Mouse (Mus musculus) midbrain, embryonic 14.5 days (tissue): ENCODE results near the gene Tspan15. TPM values are rescaled to one million over a fixed set of nuclear protein-coding genes. Genes with fewer than 3 reads are reported as not detected.

Experiments
- ATAC-seq: fragments of 200-750 bp; cut with Nextera tagmentation; 2 replicates; pipeline ENCODE4 v1.8.0; 2017; ENCODE audit warnings: moderate number of reproducible peaks, moderate library complexity; ENCODE audit not compliant: low FRiP score, low TSS enrichment
- DNase-seq: peaks from one replicate; pipeline ENCODE4 v3.0.0-alpha.2; 2015
- H3K27ac ChIP-seq: fragments of 300-500 bp; sonication (generic); replicated peaks from 2 replicates; pipeline ENCODE4 v1.5.1; 2014; ENCODE audit warnings: mild to moderate bottlenecking, low read depth, low read length, moderate library complexity
- H3K27me3 ChIP-seq: fragments of 300-500 bp; sonication (generic); 2 replicates; pipeline ENCODE4 v1.6.1; 2014; ENCODE audit warnings: low read length, control low read depth, mixed read lengths; ENCODE audit not compliant: control insufficient read depth, insufficient read depth
- H3K36me3 ChIP-seq: fragments of 300-500 bp; sonication (generic); 2 replicates; pipeline ENCODE4 v1.6.1; 2014; ENCODE audit warnings: low read length, control low read depth; ENCODE audit not compliant: control insufficient read depth, insufficient read depth
- H3K4me1 ChIP-seq: fragments of 300-500 bp; sonication (generic); 2 replicates; pipeline ENCODE4 v1.6.1; 2014; ENCODE audit warnings: mild to moderate bottlenecking, antibody characterized with exemption, low read length, control low read depth; ENCODE audit not compliant: control insufficient read depth, insufficient read depth
- H3K4me2 ChIP-seq: fragments of 300-500 bp; sonication (generic); 2 replicates; pipeline ENCODE4 v1.6.1; 2014; ENCODE audit warnings: mild to moderate bottlenecking, low read length, moderate library complexity
- H3K4me3 ChIP-seq: fragments of 300-500 bp; sonication (generic); replicated peaks from 2 replicates; pipeline ENCODE4 v1.5.1; 2014; ENCODE audit warnings: low read depth, low read length
- H3K9ac ChIP-seq: fragments of 300-500 bp; sonication (generic); replicated peaks from 2 replicates; pipeline ENCODE4 v1.6.1; 2014; ENCODE audit warnings: mild to moderate bottlenecking, low read length, moderate library complexity
- H3K9me3 ChIP-seq: fragments of 300-500 bp; sonication (generic); 2 replicates; pipeline ENCODE4 v1.6.1; 2016; ENCODE audit warnings: low read length, control low read depth, mixed read lengths; ENCODE audit not compliant: control insufficient read depth
- WGBS: fragments of 180-500 bp; shearing (Covaris S2); extraction: QIAGEN DNeasy Blood & Tissue Kit; methylation state at CpG from one replicate; pipeline ENCODE4 v1.1.7; 2014; 5-methylcytosine and 5-hydroxymethylcytosine counted together
- polyA plus RNA-seq: library from polyadenylated mRNA; unstranded; fragments of >200 nt; fragmentation: Nextera tagmentation; extraction: Ambion mirVana; gene quantifications from 2 replicates; pipeline ENCODE4 v1.2.1, GENCODE M21; 2014

Tspan15 gene
- polyA plus RNA-seq, 1 experiment from 2014 or later = 12.7 TPM

DNA sequence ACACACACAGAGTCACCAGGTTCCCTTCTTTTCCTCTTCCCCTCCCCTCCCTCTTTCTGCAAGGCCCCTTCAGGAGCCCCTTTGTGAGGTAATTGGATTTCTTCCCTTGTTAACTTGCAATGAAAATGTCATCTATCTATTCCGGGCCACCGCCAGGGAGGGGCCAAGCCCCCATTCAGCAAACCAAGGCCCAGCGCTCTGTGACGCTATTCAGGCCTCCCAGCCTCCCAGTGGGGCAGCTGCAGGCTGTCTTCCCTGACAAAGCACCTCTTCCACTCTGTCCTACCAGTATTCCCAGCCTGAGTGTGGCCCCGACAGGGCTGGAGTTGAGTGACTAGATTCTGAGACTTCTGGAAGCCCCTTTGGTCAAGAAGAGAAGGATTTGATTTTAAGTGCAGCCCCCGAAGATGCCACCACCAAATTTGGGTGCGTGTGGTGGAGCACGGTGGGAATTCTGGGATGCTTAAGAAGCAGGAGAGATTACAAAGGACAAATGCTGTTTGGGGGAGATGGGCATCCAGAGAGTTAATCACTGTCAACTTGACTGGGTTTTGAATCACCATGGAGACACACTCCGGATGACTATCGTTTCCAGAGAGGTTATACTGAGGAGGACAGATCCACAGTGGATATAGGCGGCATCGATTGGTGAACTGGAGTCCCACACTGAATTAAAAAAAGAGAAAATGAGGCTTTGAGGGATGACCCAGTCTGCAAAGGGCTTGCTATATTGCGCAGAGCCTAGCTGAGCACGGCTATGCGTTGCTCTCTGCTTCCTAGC, 56.3 kb downstream of the Tspan15 start:
- 12% methylated on average over 15 of the region's 15 CpGs for WGBS
- DNase-seq = peak; percentile 64
- ATAC-seq = peak; percentile 68; the same call in 1 of the 2 replicates

DNA sequence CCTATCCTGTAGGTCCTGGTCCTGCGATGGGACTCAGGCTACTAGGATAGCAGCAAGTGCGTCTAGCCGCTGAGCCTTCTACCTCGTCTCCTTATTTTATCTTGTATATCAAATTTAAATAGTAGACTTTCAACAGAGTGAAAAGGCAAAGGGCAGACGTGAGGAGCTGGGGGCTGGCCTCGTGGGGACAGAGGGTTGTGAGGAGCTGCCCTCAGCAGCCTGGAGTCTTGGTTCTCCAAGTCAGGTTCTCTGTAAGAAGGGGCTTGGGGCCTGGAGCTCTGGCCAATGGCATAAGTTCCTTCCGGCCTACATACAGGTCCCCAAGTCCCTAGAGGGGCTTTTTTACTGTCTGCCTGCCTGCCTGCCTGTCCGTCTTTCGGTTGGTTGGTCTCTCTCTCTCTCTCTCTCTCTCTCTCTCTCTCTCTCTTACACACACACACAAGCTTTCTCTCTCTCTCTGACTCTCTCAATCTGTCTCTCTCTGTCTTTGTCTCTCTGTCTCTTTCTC, 57.1 kb downstream of the Tspan15 start:
- no peak overlapping the region for H3K9ac ChIP-seq
- peaks cover 23% of the 10 kb centered on the region; the same call in 1 of the 2 replicates for H3K27me3 ChIP-seq
- no peaks in the 10 kb centered on the region for H3K36me3 ChIP-seq
- H3K9me3 ChIP-seq = 0 out of 2 replicates have a peak, but pooled peaks cover 4% of the 10 kb centered on the region
- peaks cover 18% of the 10 kb centered on the region for H3K4me1 ChIP-seq
- DNase-seq = peak; percentile 46
- H3K4me3 ChIP-seq = no peak overlapping the region
- WGBS = 10% methylated on average over 9 of the region's 9 CpGs
- H3K27ac ChIP-seq = no peak overlapping the region
- no peak for ATAC-seq
- H3K4me2 ChIP-seq = no peak overlapping the region

More for the DNA sequence above, 56.3 kb downstream of the Tspan15 start:
- no peak overlapping the region for H3K27ac ChIP-seq
- H3K36me3 ChIP-seq = no peaks in the 10 kb centered on the region
- H3K4me2 ChIP-seq = no peak overlapping the region
- H3K9me3 ChIP-seq = 0 out of 2 replicates have a peak, but pooled peaks cover 4% of the 10 kb centered on the region
- peaks cover 21% of the 10 kb centered on the region; the same call in 1 of the 2 replicates for H3K27me3 ChIP-seq
- H3K4me1 ChIP-seq = peaks cover 18% of the 10 kb centered on the region
- 0 out of 2 replicates have a peak overlapping the region, but pooled peaks have one; percentile 6 for H3K9ac ChIP-seq
- H3K4me3 ChIP-seq = no peak overlapping the region

DNA sequence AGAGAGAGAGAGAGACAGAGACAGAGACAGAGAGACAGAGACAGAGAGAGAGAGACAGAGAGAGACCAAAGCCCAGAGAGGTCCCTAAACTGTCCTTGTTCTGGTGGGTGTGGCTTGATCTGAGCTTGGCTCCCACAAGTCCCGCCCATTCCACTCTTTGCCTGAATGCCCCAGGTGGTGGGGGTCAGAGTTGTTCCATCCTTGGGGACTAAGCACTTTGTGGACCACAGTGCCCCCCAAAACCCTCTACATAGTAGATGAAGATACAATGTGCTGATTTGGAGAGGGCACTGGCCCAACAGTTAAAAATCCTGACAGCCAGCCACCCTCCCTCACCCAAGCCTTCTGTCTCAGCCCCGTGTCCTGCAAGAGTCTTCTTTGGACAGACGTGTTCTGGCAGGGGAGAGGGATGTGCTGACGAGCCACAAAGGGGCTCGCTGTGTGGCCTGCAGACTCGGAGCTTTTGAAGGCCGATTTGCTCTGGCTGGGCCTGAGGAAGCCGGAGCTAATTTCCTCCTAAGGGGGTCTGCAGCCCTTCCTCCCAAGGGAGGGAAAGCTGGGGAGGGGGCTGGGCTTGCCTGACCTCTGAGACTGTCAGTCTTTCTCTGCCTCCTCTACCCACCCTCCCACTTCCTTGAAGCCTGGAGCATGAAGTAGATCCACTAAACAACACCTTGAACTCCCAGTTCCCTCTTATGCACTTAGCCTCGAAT, 58.1 kb downstream of the Tspan15 start:
- H3K9me3 ChIP-seq = no peaks in the 10 kb centered on the region
- H3K27ac ChIP-seq = no peak overlapping the region
- ATAC-seq (no peak), DNase-seq (peak; percentile 51)
- WGBS = 1% methylated on average over 9 of the region's 9 CpGs
- no peak overlapping the region for H3K4me3 ChIP-seq
- no peaks in the 10 kb centered on the region for H3K36me3 ChIP-seq
- peaks cover 21% of the 10 kb centered on the region; the same call in 1 of the 2 replicates for H3K27me3 ChIP-seq
- H3K9ac ChIP-seq = no peak overlapping the region
- H3K4me2 ChIP-seq = no peak overlapping the region
- H3K4me1 ChIP-seq = peaks cover 18% of the 10 kb centered on the region

DNA sequence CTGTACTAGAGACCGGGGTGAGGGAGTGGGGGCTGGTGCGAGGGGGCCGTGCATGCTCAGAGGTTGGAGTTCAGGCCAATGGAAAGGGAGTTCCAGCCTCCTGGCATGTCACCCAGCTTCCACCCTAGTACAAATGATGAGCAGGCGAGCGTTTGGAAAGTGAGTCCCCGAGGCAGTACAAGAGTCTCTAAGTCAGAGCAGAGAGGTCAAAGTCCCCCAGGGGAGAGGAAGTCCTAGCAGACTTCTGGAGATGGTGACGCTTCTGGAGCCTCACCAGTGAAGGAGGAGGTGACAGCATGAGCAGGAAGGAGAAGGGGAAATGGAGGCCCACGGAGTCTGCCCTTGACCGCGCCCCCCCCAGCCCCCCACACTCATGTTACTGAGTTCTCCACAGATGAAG, 68.6 kb downstream of the Tspan15 start:
- no peak for DNase-seq
- Histone ChIP-seq H3K4me3 (no peak overlapping the region), H3K9ac (no peak overlapping the region), H3K9me3 (no peaks in the 10 kb centered on the region), H3K4me2 (no peak overlapping the region), H3K27ac (no peak overlapping the region), H3K27me3 (no peaks in the 10 kb centered on the region), H3K4me1 (no peaks in the 10 kb centered on the region), H3K36me3 (no peaks in the 10 kb centered on the region)
- ATAC-seq = no peak
- WGBS = 48% methylated on average over 10 of the region's 10 CpGs

DNA sequence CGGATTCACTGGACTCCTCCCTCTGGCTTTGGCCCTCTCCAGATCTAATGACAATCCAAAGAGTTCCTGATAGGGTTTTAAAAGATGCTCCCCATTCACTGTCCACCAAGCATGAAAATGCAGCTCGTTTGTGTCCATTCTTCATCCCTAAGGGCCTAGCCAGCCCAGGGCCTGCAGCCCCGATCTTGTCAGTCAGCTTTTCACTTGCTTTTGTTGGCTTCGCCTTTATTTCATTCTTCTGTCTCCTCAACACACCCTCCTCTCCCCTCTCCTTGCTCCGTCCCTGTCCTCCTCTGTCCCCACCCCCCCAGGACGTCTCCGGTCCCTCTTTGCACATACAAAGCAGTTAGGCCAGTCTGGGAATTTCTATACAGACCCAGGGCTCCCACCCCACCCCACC, 81.1 kb downstream of the Tspan15 start:
- no peak overlapping the region for H3K4me3 ChIP-seq
- H3K9me3 ChIP-seq = no peaks in the 10 kb centered on the region
- ATAC-seq (no peak), DNase-seq (no peak)
- H3K4me2 ChIP-seq = no peak overlapping the region
- no peak overlapping the region for H3K9ac ChIP-seq
- 0 out of 2 replicates have a peak, but pooled peaks cover 3% of the 10 kb centered on the region for H3K4me1 ChIP-seq
- H3K36me3 ChIP-seq = no peaks in the 10 kb centered on the region
- H3K27ac ChIP-seq = no peak overlapping the region
- H3K27me3 ChIP-seq = no peaks in the 10 kb centered on the region
- WGBS = 3% methylated on average over 7 of the region's 7 CpGs

DNA sequence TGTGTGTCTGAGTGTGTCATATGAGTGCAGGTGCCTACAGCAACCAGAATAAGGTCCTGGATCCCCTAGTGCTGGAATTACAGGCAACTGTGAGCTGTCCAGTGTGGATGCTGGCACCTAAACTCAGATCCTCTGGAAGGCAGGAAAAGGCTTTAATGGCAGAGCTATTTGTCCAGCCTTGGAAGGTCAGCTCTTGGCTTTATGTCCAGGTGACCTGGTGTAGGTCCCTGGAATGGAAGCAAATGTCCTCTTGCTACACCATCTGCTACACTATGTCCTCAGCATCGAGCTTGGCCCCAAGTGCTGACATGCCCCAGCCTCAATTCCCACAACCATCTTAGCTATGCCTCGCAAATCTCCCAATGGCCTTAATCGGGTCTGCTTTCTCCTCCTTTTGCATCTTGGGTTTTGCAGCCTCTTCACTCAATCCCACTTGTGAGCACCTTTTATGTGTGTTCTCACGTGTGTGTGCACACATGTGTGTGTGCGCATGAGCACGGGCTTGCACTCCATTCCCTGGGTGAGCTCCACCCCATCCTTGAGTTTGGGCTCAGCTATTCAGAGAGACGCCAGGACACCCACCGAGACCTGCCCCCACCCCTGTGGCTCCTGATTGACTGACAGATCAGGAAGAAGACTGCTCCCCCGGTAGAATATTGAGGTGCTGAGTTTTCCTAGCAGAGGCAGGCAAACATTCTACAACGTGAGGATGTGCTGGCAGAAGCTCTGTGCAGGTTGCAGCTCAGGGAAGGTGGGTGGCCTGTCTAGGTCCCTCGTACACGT, 83.4 kb downstream of the Tspan15 start:
- ATAC-seq (no peak), DNase-seq (no peak)
- 46% methylated on average over 12 of the region's 12 CpGs for WGBS
- Histone ChIP-seq H3K27me3 (no peaks in the 10 kb centered on the region), H3K9ac (no peak overlapping the region), H3K4me3 (no peak overlapping the region), H3K27ac (no peak overlapping the region), H3K36me3 (no peaks in the 10 kb centered on the region), H3K4me1 (0 out of 2 replicates have a peak, but pooled peaks cover 3% of the 10 kb centered on the region), H3K9me3 (no peaks in the 10 kb centered on the region), H3K4me2 (no peak overlapping the region)

DNA sequence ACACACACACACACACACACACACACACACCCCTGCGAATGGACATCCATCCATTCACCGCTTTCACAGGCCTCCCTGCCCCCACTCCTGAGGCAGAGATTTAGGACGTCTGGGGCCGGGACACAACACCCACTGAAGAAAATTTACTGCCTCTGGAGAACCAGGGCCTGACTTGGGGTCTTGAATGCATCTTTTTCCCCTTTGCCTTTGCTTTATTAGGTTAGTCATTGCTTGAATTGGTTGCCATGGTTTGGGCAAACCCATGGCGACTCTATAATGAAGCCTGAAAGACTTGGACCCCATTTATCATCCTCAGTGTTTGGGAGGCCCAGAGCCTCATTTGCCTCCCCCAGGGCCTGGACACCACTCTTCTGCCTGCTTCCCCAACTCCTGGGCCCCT, 85.1 kb downstream of the Tspan15 start:
- H3K9ac ChIP-seq = no peak overlapping the region
- no peak for ATAC-seq

DNA sequence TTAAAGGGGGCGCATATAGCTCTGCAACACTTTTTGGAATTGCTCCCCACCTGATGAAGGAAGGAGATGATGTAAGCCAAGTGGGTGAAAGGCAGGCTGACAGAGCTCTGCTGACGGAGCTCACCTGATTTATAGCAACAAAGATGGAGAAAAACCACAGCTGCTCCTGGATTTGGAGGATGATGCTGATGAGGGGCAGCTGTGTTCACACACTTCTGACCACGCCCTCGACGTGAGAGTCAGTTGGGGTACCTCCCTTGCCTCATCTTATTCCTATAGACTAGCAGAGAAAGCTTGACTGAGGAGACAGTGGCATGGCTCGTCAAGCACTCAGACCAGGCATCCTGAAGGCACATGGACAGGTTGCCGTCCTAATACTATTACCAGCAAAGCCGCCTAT, 87.2 kb downstream of the Tspan15 start, which contains the start of gene Fam241b:
Gene Fam241b, minus strand, starts transcription at position 101 of the 400 bp plus-strand sequence.
- Histone ChIP-seq H3K27ac (no peak within 1 kb of the TSS), H3K4me2 (no peak within 1 kb of the TSS), H3K9ac (no peak within 1 kb of the TSS), H3K9me3 (no peaks in the 10 kb centered on the region), H3K36me3 (no peaks in the 10 kb centered on the region), H3K4me1 (no peaks in the 10 kb centered on the region), H3K4me3 (no peak within 1 kb of the TSS), H3K27me3 (no peaks in the 10 kb centered on the region)
- no peak for DNase-seq
- WGBS = 75% methylated on average over 8 of the region's 8 CpGs
- ATAC-seq = no peak

More for the DNA sequence above, 85.1 kb downstream of the Tspan15 start:
- Histone ChIP-seq H3K4me2 (no peak overlapping the region), H3K9me3 (no peaks in the 10 kb centered on the region), H3K27ac (no peak overlapping the region), H3K36me3 (no peaks in the 10 kb centered on the region), H3K27me3 (no peaks in the 10 kb centered on the region), H3K4me1 (0 out of 2 replicates have a peak, but pooled peaks cover 3% of the 10 kb centered on the region), H3K4me3 (no peak overlapping the region)
- WGBS = 41% methylated on average over 5 of the region's 5 CpGs
- no peak for DNase-seq
